Mouse (Mus musculus): Measurements from ENCODE around the gene Efna5.

DNA sequence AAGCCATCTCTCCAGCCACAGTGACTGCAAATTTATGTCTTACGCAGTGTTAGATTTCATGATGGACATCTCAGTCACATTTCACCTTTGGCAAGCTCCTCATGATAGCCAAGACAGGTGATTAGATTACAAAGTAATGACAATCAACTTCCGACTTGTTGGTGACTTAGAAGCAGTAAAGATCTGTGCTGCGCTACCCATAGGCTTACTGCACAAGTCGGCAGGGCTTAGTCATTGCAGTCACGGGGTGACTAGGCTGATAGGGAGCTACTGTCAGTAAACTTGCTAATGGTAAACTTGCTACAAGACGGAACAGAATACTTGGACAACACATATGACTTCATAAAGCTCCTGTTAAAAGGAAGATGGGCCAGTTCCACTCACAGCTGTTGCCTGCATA is 136.9 kb downstream of the Efna5 start:
- TF ChIP-seq CTCF (IDR thresholded peaks at IDR 0.05; ENCODE audit: low read depth, low read length) = no peak
- no peak for TF ChIP-seq EP300 (IDR thresholded peaks at IDR 0.05; ENCODE audit: insufficient read depth, low read depth, low read length)
- no peak for TF ChIP-seq POLR2A (IDR thresholded peaks at IDR 0.05; ENCODE audit: insufficient read depth, low read length)
